Mouse (Mus musculus) cerebellum, adult 11-12 months (tissue): ENCODE data around the gene Iqcd.

Experiments
- DNase-seq: peaks from one replicate; pipeline ENCODE4 v3.0.0; 2022

Gene Iqcd

DNA sequence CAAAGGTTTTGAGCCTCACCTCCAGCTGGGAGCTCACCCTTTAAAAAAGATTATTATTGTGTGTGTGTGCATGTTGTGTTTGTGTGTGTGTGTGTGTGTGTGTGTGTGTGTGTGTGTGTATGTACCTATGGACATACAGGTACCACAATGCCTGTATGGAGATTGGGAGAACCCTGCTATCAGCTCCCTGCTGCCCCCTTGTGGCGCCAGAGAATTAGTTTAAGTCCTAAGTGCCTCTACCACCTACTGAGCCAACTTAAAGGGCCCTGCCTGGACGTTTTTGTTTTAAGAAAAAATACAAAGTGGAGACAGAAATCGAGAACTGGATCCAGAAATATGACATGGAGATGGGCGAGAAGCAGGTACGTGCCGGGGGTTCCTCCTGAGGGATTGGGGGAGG lies 16.0 kb downstream of the Iqcd start:
- DNase-seq: peak; percentile 86

DNA sequence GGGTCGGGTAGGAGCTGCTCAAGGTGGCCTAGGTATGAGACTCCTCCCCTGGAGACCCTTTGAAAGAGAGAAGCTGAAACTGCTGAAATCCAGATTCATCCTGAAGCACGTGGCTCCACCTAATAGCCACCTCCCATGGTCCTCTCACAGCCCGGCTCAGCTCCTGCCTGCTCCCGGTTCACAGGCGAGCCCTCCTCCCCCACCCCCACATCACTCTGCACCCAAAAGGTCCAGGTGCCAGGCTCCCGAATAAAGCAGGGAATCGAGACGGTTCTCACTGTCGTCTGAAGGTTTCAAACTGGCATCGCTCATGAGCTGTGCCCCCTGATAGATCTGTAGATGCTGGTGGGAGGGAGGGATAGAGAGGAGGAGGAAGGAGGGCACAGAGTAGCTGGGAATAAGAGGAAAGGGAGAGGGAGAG lies 16.4 kb downstream of the Iqcd start:
- DNase-seq: peak; percentile 68

DNA sequence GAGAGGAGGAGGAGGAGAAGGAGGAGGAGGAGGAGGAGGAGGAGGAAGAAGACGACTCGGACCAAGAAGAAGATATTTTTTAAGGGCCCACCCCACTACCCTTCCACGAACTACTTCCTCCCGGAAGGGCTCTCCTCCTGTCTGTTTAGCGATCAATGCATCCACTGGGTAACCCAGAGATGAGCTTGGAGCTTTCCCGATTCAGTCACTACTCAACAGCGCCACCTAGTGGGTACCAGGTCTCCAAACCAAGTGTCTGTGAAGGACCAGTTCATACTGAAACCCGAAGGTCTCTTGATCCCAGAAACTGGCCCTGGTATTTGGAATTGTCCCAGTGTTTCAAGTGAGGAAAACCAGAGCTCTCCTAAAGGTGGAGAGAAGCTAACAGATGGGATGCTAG lies 16.9 kb downstream of the Iqcd start:
- peak; percentile 90 for DNase-seq

DNA sequence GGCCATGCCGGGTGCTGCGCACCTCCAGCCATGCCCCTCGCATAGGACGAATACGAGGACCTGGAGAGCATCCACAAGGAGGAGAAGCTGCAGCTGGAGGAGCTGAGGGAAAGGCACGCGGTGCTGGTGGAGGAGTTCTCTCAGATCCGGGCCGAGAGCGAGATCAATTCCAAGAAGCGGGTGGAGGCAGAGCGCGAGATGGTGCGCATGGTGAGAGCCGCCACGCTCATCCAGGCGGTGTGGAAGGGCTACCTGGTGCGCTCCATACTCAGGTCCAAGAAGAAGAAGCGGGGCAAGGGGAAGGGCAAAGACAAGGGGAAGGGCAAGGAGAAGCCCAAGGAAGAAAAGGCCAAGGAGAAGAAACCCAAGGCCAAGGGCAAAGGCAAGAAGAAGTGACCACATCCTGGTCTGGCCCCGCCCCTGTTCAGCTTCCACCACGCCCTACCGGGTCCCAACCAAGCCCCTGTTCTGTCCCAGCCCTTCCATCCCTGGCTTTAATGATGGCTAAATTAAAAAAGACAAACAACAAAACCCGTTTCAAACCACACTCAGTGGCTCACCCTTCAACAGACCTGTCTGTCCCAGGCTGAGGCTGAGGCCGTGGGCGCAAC lies 17.9 kb downstream of the Iqcd start:
- peak; percentile 60 for DNase-seq

DNA sequence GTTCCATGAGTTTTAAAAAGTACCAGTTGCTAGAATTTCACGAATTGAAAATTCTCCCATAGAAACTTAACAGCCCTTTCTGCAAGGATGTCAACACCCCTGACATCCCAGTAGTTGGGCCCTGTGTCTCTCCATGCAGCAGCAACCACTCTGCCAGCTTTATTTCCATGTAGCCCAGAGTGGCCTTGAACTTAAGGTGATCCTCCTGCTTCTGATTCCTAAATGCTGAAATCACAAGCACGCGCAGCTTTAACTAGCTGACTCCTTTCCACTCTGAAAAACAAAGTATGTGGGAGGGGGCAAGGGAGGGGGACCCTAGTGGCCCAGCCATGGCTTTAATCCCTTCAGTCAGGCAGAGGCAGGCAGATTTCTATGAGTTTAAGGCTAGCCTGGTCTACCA lies 18.5 kb downstream of the Iqcd start:
- DNase-seq: no peak

DNA sequence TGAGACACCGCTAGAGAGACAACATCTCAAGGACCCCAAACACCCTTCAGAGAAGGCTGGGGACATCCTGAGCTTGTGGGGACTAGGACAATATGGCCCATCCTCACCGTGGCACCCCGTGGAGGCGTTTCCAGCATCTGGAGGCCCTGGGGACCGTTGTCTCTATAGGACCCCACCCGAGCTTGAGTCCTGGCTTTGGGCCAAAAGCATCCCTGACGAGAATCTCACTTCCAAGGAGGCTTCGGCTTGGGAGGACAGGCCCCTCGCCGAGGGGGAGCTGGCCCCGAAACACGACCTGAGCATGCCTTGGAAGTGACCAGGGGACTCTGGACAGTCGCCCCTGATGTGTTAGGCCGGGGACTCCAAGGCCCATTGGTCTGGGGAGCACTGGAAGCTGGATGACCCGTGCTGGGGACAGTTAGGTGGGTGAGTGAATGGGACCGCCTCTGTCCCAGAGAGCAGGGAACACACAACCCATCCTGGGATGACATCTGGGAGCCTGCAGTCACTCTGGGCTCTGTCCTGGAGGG lies 20.5 kb downstream of the Iqcd start:
- peak; percentile 72 for DNase-seq

DNA sequence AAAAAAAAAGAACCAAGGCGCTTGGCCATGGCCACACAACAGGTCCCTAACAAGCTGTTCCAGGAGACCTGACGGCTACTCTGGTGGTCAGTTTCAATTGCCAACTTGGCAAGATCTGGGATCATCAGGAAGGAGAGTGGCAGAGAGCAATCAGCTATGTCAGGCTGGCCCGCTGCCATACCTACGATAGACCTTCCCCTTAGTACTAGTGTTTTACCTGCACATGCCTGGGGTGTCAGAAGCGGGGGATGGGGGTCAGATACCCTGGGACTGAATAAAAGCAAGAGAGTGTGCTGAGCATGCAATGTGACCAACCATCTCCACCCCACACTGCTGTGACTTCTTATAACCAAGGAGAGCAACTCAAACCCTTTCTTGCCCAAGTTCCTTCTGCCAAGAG lies 22.1 kb downstream of the Iqcd start:
- peak; percentile 77 for DNase-seq

DNA sequence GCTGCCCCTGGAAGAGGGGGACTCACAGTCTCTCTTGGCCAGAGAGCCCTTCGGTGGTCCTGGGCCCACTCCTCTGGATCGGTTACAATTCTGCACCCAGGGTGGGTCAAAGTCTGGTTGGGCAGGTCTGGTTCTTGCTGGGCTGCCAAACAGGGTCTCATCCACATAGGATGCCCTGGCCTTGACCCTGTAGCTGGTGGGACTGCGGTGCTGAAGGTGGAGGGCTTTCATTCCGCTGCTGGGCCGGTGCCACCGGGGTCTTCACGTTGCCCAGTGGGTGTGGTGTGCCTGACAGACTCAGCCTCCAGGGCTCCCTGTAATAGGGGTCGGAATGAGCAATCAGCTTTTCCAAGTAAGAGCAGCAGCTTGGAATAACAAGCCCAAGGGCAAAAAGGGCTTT lies 22.6 kb downstream of the Iqcd start:
- DNase-seq: peak; percentile 76

DNA sequence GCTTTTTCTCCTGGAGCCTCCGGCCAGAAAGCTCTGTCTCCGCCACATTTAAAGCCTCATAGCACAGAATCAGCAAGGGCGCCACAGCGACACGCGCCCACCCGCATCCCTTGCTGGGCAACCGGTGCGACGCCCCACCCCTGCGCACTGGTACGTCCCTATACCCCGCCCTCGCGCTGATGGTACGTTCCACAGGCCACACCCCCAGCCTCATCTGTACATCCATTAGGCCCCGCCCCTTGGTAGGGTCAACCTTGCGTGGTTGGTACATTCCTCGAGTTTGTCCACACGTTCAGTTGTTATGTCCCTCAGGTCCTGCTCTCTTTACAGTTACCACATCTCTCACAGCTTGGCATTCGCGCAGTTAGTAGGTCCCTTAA lies 23.6 kb downstream of the Iqcd start, which contains the start of the genes Rita1 and Ddx54:
Rita1 (minus strand) TSS at position 148 of the 380 bp plus-strand sequence.
Ddx54 (plus strand) TSS at position 298 of the 380 bp plus-strand sequence.
- peak; percentile 98 for DNase-seq

DNA sequence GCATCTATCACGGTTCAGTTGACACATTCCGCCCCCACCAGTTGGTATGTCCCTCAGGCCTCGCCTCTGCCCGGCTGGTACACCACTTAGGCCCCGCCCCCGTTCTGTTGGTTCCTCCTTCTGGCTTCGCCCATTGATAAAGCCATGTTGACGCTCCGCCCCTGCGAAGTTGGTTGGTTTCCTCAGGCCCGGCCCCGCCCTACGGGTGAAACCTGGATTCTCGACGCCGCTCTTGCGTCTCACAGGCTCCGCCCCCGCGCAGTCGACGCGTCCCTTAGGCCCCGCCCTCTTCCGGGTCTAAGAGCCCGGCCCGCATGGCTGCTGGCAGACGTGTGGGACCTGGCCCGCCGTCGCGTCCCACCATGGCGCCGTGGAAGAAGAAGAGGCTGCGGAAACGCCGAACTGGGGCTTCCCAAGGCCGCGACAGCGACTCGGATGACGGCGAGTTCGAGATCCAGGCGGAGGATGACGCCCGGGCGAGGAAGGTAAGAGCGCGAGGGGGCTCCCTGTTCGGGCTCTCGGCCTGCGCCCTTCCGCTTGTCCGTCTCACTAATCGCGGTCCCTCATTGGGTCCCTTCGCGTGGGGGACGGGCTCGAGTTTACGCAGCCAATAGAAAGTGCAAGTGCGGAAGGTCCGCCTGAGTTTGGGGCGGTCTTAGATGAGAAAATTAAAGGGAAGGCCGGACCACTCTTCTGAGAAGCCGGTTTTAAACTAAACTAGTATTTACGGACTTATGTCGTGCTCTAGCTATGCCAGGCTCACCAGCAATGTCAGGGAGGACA lies 24.2 kb downstream of the Iqcd start:
- peak; percentile 100 for DNase-seq

DNA sequence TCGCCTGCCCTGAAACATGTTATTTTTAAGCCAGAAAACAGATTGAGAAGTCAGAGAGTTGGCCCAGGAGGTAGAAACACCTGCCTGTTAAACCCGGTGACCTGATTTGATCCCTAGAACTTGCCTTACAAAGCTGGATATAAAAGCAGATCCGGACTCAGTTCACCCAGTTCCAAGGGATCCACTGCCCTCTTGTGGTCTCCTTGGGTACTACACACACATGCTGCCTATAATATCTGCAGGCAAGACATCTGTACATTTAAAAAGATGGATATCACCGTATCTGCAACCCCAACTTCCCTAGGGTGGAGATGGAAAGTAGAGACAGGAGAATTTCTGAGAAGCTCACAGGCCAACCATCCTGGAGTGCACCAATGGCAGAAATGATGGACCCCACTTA lies 27.1 kb downstream of the Iqcd start:
- peak; percentile 47 for DNase-seq

DNA sequence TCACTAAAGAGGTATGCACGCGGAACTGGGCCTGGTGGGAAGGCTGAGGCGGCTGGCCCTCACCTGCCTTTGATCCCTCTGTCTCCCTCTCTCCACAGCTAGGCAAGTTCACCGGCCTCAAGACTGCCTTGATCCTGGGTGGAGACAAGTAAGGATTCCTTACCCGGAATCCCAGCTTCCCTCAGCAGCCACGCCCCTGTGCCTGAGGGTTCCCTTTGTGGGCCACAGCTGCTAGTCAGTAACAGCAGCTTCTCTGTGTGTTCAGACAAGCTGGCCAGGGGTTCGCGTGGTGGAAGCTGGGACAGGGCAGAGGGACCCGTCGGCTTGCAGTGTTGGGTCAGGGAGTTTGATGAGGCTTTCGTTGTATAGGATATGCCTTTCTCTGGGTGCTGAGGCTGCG lies 30.0 kb downstream of the Iqcd start:
- no peak for DNase-seq

DNA sequence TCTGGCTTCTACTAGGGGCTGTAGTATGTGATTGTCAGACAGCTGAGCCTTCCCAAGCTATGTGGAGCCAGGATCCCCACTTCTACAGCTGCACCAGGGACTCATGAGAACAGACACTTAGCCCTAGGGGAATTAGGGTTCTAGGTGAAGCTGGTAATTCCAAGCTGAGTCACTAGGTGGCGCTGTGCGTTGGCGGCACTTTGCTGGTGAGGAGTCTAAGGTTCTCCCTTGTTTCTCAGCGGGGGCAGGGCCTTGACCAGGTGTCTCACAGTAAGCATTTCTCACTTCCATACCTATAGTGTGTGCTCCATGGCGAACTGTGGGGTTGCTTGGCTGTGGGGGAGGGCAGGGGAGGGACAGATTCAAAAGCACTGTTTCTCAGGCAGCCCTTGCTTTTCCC lies 30.4 kb downstream of the Iqcd start:
- peak; percentile 62 for DNase-seq

DNA sequence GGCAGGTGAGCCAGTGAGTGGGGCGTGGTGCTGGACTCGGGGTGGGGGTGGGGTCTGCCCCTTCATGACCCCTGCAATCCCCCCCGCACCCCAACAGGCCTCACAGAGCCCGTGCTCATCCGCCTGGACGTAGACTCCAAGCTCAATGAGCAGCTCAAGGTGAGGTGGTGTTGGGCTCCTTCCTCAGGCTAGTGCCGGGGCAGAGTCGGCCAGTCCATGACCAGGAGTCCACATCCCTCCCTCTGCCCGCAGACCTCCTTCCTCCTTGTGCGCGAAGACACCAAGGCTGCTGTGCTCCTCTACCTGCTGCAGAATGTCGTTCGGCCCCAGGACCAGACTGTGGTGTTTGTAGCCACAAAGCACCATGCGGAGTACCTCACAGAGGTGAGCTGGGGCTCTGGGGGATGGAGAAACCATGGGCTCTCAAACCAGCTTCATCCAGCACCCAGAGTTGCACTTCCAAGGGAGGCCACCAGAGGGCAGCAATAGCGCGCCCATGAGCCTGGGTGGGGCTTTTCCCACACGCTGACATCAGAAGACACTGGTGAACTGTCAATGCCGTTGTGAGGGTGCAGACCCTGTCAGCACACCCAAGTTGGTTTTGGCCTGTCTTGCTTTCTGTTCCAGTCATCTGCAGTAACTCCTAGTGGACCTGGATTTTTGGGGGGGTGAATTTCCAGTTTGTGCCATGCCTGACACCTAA lies 31.7 kb downstream of the Iqcd start:
- peak; percentile 73 for DNase-seq

DNA sequence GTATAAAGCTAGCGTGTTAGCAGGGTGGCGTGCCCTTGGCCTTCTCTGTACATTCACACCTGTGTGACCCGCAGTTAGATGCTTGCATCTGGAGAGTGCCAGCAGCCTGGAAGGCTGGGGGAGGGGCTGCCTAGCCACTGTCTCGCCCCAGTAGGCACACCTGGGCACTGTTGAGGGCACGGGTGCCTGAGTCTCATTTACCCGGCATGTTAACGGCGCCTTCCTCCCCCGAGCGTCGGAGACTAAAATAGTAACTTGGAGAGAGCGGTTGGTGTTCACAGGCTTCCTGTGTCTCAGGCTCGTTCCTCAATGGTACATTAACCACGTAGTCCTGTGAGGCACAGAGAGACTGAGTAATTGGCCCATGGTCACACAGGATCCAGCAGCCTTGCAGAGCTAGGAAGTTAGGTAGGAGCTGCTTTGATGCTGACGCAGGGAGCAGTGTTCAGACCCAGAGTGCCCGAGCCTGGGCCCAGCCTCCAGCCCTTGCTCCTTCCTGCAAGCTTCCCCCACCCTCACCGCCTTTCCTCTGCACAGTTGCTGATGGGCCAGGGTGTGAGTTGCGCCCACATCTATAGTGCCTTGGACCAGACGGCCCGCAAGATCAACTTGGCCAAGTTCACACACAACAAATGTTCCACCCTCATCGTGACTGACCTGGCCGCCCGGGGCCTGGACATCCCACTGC lies 32.4 kb downstream of the Iqcd start:
- DNase-seq: peak; percentile 44

DNA sequence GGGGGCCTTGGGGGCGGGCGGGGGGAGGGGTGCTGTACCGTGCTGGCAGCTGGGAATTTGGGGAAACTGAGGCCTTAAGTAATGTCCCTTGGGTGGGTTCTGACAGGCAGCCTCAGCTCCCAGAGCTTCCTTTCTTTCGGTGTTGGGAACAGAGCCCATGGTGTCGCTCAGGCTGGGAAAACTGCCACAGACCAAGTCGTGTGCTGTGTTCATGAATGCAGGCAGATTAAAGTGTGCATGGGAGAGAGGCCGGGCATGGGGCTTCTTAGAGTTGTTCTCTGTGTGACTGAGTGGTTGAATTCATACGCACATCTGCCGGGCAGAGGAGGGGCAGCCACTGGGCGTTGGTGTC lies 33.0 kb downstream of the Iqcd start:
- no peak for DNase-seq

DNA sequence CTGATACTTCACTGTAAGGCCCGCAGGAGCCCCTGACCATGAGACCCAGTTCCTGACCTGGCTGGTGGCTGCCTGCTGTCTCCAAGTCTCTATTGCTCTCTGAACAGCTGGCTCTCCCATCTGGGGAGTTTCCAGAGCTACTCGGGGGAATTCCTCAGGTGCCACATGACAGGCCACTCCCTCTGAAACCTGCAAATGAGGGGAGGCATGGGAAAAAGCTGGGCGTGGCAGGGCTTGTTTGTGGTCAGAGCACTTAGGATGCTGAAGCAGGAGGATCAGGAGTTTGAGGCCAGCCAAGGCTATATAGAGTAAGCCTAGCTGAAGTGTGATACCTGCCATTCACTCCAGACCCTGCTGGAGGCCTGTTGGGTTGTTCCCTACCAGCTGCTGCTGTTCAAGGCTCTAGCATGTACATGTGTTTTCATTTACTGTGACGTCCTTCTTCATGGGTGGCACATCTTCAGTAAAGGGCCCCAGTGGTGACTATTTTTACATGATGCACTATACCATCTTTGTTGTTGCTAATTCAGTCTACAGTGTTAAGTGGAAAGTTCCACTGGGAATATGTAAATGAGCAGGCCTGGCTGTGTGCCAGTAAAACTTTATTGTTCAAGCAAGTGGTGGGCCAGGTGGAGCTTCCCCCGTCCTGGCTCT lies 33.5 kb downstream of the Iqcd start:
- DNase-seq: no peak

DNA sequence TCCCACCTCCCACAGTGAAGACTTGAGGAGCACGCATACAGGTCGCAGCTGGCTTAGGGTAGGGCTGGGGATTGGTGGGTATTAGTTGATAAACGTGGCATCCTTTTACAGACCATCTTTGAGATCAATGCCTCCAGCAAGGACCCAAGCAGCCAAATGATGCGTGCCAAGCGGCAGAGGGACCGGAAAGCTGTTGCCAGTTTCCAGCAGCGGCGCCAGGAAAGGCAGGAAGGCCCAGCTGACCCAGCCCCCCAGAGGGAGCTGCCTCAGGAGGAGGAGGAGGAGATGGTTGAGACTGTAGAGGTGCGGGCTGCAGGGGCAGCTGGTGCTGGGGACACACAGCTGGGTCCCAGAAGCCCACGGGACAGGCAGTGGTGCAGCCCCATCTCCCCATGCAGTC lies 35.6 kb downstream of the Iqcd start:
- DNase-seq: no peak

DNA sequence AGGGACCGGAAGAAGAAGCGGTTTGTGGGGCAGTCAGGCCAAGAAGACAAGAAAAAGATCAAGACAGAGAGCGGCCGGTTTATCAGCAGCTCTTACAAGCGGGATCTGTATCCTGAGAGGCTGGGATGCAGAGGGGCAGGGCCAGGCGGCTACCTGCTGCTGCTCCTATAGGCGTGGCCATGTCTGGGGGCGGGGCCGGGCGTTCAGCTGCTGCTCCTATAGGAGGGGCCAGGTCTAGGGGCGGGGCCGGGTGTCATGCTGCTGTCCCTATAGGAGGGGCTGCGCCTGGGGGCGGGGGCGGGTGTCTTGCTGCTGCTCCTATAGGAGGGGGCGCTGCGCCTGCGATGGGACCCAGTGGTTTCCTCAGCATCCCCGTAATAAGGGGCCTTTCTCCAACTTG lies 37.6 kb downstream of the Iqcd start:
- DNase-seq: no peak

DNA sequence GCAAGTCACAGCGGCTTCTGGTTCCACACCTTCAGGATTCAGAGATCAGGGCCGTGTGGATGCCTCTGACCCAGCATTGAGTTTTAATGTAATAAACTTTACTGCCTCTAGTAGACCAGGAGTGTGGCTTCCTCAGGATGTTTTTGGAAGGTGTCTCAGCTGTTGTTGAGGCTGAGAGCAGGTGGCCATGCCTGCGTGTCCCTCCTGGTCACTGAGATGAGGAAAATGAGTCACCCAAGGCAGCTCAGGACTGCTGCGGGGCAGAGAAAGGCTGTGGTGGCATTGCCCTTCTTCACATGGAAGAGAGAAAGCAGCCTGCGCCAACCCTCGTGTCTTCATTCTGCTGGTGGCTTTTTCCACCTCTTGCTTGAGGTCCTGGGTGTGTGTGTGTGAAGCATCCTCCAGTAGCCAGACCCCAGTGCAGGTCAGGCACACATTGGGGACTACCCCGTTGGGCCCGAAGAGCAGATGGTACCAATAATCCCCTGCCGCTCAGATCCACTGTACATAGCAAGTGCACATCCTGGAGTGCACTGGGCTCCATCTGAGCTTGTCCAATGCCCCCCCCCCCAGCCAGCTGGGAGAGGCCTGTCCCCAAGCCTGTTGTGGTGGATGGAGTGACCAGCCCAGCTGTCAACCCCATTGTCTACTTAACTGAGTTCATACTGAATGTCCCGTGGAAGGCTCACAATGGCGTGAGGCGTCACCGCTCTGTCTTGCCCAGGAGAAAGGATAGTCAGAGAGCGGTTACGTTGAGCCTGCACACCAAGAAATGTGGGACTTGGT lies 38.9 kb downstream of the Iqcd start:
- DNase-seq: no peak

DNA sequence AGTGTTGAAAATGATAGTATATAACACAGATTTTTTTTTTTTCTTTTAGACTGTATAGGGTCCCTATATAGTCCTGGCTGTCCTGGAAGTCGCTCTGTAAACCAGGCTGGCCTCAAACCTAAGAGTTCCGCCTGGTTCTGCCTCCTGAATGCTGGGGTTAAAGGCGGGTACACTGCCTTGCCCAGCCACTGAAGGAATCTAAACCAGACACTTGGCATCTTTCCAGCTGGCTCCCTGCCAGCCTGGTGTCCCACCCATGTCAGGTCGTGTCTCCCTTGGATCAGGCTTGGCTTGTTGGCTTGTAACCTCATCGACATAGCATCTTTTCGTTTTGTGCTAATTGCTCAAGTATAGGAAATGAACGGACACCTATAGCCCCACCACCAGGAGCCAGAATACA lies 39.8 kb downstream of the Iqcd start:
- no peak for DNase-seq

DNA sequence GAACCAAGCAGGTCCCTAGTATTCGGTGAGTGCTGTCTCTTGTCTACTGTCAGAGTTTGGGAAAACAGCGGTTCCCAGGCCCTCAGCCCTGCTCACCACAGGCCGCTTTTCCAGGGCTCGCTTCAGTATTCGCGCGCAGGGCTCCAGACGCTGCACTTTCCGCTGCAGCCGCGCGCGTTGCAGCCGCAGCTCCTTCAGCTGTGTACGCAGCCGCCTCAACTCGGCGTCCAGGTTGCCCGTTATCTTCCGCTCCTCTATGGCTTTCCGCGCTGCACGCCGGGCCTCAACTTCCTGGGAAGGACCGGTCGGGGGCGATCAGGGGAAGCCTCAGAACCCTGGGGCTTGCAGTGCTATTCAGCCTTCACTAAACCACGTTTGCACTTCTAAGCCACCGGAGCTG lies 42.3 kb downstream of the Iqcd start:
- DNase-seq: no peak
